Mouse (Mus musculus) embryo, embryonic 9.5 days (tissue): Measurements from ENCODE around the gene Maco1.

Experiments
- DNase-seq: peaks from one replicate; pipeline ENCODE4 v3.0.0-alpha.2; 2017; ENCODE audit errors: extremely low spot score

Gene Maco1

GRCm38 (mm10) chr4:134772805-134773674 is 80.1 kb downstream of the Maco1 start:
- DNase-seq: no peak

- DNase-seq: no peak
Observed at GRCm38 (mm10) chr4:134769891-134770290, 83.3 kb downstream of the Maco1 start.

DNA sequence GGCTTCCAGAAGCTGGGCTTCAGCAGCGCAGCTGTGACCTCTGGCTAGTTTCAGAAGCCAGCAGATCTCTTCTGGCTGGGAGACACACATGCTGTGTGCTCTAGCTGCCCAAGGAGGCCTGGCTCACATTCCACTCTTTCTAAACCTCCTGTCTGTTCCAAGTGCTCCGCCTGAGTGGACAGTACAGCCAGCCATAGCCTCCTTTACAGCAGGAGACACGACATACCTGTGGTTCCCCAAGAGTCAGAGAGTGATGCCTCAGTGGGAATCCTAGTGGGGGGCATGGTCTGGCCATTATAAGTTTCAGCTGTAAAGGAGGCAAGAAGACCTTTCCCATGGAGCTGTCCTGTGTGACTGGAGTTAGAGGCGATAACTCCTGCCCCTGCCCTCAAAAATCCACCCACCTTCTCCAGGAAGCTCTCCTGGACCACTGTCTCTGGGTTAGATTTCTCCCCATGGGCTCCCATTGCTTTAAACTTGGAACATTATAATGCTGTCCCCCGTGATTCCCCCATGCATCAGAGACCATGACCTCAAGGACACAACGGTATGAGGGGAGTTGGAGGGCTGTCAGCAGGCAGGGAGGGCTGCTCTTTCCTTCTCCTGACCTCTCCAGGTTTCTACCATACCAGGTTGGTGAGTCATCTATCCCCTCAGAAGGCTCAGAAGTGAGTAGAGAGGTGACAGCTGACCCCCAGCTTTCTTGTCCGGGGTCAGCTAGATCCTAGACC is 83.9 kb downstream of the Maco1 start:
- DNase-seq: no peak

DNA sequence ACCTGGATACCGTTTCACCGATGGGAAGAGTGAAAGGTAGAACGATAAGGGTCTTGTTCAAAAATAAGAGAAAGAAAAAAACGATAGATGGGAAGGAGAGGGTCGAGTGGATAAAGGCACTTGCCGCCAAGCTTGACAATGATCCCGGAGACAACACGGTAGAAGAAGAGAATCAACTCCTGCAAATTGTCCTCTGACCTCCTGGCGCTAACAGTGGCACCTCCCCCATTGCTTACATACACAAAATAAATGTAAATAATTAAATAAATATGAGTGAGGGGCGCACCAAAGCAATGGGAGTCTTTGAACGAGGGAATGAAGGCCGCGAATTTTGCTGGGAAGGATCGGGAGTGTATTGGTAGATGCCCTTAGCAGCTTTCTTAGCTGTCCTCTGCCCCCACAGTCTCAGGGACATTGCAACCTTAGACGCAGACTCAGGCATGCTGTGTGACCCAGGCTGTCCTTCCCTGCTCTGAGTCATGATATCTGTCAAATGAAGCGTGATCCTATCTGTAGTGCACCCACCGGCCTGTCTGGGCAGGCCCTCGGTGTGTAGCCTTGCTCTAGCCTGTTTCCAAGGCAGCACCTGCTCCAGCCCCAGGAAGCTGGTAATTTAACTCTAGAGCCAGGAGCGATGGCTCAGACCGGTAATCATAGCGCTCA is 84.8 kb downstream of the Maco1 start:
- no peak for DNase-seq

- peak; percentile 85 for DNase-seq
Observed at GRCm38 (mm10) chr4:134767426-134768225, 85.5 kb downstream of the Maco1 start, which contains the start of gene Ldlrap1. TSS of gene Ldlrap1 (minus strand) at chr4:134768024.

DNA sequence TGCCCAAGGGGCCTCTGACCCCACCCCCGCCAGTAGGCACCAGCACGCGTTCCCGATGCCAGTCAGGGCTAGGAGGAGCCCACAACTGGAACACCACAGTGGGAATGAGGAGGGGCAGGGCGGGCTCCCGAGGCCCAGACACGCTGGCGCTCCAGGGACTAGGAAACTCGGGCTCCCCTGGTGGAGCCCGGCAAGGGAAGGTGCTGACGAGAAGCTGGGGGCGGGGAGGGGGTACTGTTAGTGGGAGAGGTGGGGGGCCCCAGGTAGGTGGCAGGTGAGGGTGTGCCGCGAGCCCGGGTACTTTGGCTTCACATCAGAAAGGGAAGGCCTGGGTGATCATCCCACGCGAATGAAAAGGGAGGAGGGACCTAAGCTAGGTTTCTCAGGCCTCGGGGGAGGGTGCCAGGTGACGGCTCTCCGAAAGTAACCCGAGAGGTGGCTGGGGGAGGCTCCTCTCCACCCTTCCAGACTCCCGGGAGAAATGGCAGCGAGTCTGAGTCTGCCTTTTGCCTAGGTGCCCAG is 86.2 kb downstream of the Maco1 start:
- peak; percentile 22 for DNase-seq

DNA sequence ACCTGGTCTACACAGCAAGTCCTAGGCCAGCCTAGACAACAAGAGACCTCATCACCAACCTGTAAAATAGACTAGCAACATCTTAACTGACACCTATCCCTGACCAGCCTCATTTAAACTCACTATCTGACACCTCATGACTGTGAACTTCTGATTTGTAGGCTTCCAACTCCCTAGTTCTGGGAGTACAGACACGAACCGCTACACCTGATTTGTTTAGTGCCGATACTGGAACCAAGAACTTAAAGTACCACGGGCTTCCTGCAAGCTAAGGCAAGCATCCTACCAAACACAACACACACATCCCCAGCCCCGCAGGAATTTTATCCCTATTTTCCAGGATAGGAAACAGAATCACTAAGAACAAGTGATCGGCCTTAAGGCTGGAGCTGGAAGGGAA is 86.9 kb downstream of the Maco1 start:
- DNase-seq: no peak

DNA sequence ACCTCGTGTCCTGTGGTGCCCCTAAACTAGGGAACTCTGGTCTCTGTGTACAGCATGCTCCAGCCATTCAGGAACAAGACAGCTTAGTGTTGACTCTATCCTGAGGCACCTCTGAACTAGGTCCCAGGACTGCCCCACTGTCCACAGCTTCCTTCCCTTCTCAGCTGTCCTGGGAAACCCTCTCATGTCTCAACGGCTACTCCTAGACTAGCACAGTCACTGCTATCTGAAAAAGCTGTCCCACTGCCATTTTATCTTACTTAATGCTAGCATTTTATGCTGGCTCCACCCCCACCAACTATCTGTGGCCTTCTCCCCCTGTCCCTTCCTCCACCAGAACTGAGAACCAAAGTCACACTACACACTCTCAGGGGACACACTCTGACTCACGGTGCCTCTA is 88.8 kb downstream of the Maco1 start:
- DNase-seq: no peak

DNA sequence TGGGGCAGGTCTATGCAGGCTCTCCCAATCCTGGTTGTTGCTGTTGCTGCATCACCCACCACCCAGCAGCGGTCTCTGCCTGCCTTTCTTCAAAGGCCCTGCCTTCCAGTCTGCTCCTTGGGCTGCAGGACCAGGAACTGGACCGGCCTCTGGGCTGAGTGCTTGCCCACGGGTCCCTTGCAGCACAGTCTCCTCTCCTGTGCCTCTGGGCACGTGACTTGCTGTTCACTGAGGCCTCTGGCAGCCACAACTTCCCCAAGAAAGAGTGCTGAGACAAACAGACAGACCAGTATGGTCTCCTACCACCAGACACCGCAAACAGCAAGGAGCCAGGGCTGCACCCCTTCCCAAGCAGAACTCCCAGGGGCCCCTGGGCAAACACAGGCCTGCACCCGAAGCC is 90.8 kb downstream of the Maco1 start:
- no peak for DNase-seq

- no peak for DNase-seq
Observed at GRCm38 (mm10) chr4:134760793-134761201, 92.3 kb downstream of the Maco1 start.

- DNase-seq: no peak
Observed at GRCm38 (mm10) chr4:134760281-134760680, 92.9 kb downstream of the Maco1 start.

DNA sequence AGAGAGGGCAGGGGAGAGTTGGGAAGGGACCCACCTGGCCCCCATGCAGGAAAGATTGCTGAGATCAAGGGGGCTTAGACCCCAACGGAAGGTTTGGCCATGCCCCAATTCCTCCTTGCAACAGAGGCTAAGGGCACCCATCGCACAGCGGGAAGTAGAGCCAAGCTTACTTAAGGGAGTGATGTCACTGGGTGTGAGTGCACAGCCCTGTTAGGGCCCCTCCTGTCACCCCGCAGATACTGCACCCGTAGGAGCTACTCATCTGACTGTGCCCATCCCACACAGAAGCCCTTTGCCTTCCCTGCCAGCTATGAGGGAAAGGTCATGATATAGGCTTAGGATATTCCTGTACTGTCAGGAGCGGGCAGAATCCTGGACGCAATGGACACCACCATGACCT is 93.6 kb downstream of the Maco1 start:
- no peak for DNase-seq

DNA sequence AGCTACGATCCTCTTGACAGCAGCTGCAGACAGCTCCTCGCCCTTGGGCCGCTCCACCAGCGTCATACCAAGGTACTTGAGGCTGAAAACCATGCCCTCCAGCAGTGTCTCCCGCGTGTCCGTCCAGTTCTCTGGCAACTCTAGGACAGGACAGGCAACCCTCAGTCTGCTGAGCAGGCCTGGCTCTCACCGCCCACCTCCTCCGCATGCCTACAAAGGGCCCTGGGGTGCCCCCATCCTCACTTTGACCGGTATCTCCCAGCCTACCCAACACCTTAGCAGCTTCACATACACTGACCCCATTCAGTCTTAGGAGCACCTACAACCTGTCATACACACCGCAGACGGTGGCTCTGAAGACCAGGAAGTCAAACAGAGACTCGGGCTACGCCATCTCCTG is 94.2 kb downstream of the Maco1 start:
- DNase-seq: no peak

GRCm38 (mm10) chr4:134758367-134758766 is 94.8 kb downstream of the Maco1 start:
- no peak for DNase-seq

- DNase-seq: no peak
Observed at GRCm38 (mm10) chr4:134756953-134757352, 96.2 kb downstream of the Maco1 start.

GRCm38 (mm10) chr4:134754941-134755340 is 98.2 kb downstream of the Maco1 start:
- DNase-seq: no peak

GRCm38 (mm10) chr4:134754371-134754770 is 98.8 kb downstream of the Maco1 start:
- DNase-seq: no peak

- no peak for DNase-seq
Observed at GRCm38 (mm10) chr4:134753516-134754261, 99.5 kb downstream of the Maco1 start.

DNA sequence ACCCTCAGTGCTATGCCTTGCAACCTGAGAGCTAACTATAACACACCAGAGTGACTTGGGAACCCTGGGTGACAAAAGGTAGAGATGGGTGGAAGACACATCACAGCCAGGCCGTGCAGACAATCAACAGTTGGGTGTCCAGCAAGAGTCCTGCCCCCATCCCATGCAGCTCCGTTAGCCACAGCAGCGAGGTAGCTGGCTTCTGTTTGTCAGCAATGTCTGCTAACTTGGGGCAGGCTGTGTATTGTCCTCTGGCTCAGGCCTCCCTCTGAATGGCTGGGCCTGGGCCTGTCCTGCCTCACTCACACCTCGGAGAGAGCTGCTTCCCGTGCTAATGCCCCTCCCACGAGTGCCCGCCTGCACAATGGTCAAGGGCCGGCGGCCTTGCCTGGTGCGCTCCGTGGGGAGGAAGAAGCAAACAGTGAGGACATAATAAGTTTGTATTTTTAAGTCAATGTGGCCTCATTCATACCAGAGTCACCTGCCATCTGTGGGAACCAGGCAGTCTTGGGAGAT is 100.2 kb downstream of the Maco1 start:
- DNase-seq: no peak
